Mouse (Mus musculus) G1E (cell line): Measurements from ENCODE around the gene Trappc10. TPM values are rescaled to one million over a fixed set of nuclear protein-coding genes. Genes with fewer than 3 reads are reported as not detected.

Source experiments
- ATAC-seq: 2 replicates; pipeline ENCODE4 v1.8.0; 2016; ENCODE audit warnings: mild to moderate bottlenecking; ENCODE audit not compliant: insufficient number of reproducible peaks, poor library complexity, low FRiP score, severe bottlenecking; ENCODE audit errors: extremely low read depth
- DNase-seq: peaks from one replicate; pipeline ENCODE4 v3.0.0; 2012; ENCODE audit warnings: low spot score
- H3K27me3 ChIP-seq: 2 replicates; pipeline ENCODE4 v1.6.1; 2012; ENCODE audit warnings: mild to moderate bottlenecking, low read length, inconsistent platforms; ENCODE audit not compliant: insufficient read depth
- H3K36me3 ChIP-seq: replicated peaks from 2 replicates; pipeline ENCODE3; 2012; ENCODE audit warnings: mild to moderate bottlenecking, inconsistent platforms
- H3K4me1 ChIP-seq: 2 replicates; pipeline ENCODE4 v1.6.1; 2012; ENCODE audit warnings: low read depth, low read length, inconsistent platforms, mixed read lengths; ENCODE audit not compliant: insufficient read depth
- H3K4me3 ChIP-seq: 2 replicates; pipeline ENCODE4 v1.5.1; 2012; ENCODE audit warnings: low read depth, mild to moderate bottlenecking, inconsistent platforms, low read length, moderate library complexity, mixed read lengths
- H3K9me3 ChIP-seq: replicated peaks from 2 replicates; pipeline ENCODE4 v1.6.1; 2012; ENCODE audit warnings: inconsistent platforms
- CTCF ChIP-seq: IDR thresholded peaks from 2 replicates; pipeline ENCODE4 v1.5.1; 2012; ENCODE audit warnings: low read depth, low read length, inconsistent platforms, mixed read lengths
- GATA1 ChIP-seq: IDR thresholded peaks from 2 replicates; pipeline ENCODE4 v1.6.1; 2012; ENCODE audit warnings: borderline replicate concordance, low read length, inconsistent platforms, mixed read lengths
- GATA2 ChIP-seq: IDR thresholded peaks from 2 replicates; pipeline ENCODE4 v1.6.1; 2012; ENCODE audit warnings: low read depth, low read length, inconsistent platforms, borderline replicate concordance
- POLR2AphosphoS5 ChIP-seq: IDR thresholded peaks from 2 replicates; pipeline ENCODE4 v1.6.1; 2012; ENCODE audit warnings: low read depth, low read length, inconsistent platforms; ENCODE audit not compliant: insufficient replicate concordance
- TAL1 ChIP-seq: conservative IDR thresholded peaks from 2 replicates; pipeline ENCODE4 v1.6.1; 2012; ENCODE audit warnings: low read depth, low read length, inconsistent platforms, mixed read lengths
- polyA plus RNA-seq: library from polyadenylated mRNA; stranded (reverse); fragments of >175 nt; gene quantifications from 2 replicates; pipeline ENCODE4 v1.2.3, GENCODE M21; 2012
- total RNA-seq, 2 experiments: library from RNA; stranded (forward) in 1 of 2; stranded (reverse) in 1 of 2; fragments of 200-1000 nt in 1 of 2; fragments of >200 nt in 1 of 2; fragmentation: Nextera tagmentation in 1 of 2; gene quantifications; 2 replicates each; pipeline ENCODE4 v1.2.3; 2014 to 2017

Gene Trappc10
- total and polyA plus RNA-seq, 3 experiments: 30.2 to 93.6 (median 54.7) TPM

GRCm38 (mm10) chr10:78182321-78182720, 62.1 kb downstream of the Trappc10 start:
- no peak overlapping the region for H3K4me3 ChIP-seq
- no peaks in the 10 kb centered on the region for H3K9me3 ChIP-seq
- peaks cover 31% of the 10 kb centered on the region for H3K4me1 ChIP-seq
- peaks cover 77% of the 10 kb centered on the region for H3K36me3 ChIP-seq
- no peak for ATAC-seq
- H3K27me3 ChIP-seq: no peaks in the 10 kb centered on the region
- DNase-seq: no peak
- no peak for TF ChIP-seq GATA2
- TF ChIP-seq CTCF: no peak
- TF ChIP-seq POLR2AphosphoS5: no peak
- no peak for TF ChIP-seq TAL1
- no peak for TF ChIP-seq GATA1

GRCm38 (mm10) chr10:78174474-78174873, 70.0 kb downstream of the Trappc10 start:
- no peaks in the 10 kb centered on the region for H3K27me3 ChIP-seq
- no peak for ATAC-seq

GRCm38 (mm10) chr10:78171581-78171980, 72.9 kb downstream of the Trappc10 start:
- TF ChIP-seq TAL1: no peak
- TF ChIP-seq GATA2: no peak
- TF ChIP-seq POLR2AphosphoS5: no peak
- no peak for TF ChIP-seq CTCF
- TF ChIP-seq GATA1: no peak
- H3K27me3 ChIP-seq: no peaks in the 10 kb centered on the region
- DNase-seq: no peak
- H3K9me3 ChIP-seq: no peaks in the 10 kb centered on the region
- no peak for ATAC-seq
- peaks cover 49% of the 10 kb centered on the region for H3K4me1 ChIP-seq
- no peak overlapping the region for H3K4me3 ChIP-seq
- H3K36me3 ChIP-seq: peaks cover 89% of the 10 kb centered on the region

More at GRCm38 (mm10) chr10:78174474-78174873, 70.0 kb downstream of the Trappc10 start:
- Histone ChIP-seq H3K4me1 (peaks cover 28% of the 10 kb centered on the region), H3K4me3 (no peak overlapping the region), H3K36me3 (peaks cover 97% of the 10 kb centered on the region), H3K9me3 (no peaks in the 10 kb centered on the region)
- DNase-seq: no peak
- no peak for TF ChIP-seq TAL1
- TF ChIP-seq POLR2AphosphoS5: no peak

GRCm38 (mm10) chr10:78171057-78171456, 73.4 kb downstream of the Trappc10 start:
- no peak overlapping the region for H3K4me3 ChIP-seq
- no peak for TF ChIP-seq GATA1
- TF ChIP-seq POLR2AphosphoS5: no peak
- no peak for TF ChIP-seq TAL1
- no peak for TF ChIP-seq GATA2
- no peak for TF ChIP-seq CTCF
- H3K4me1 ChIP-seq: peaks cover 49% of the 10 kb centered on the region
- peaks cover 89% of the 10 kb centered on the region for H3K36me3 ChIP-seq
- DNase-seq: no peak
- no peaks in the 10 kb centered on the region for H3K9me3 ChIP-seq
- ATAC-seq: no peak
- H3K27me3 ChIP-seq: no peaks in the 10 kb centered on the region

- Histone ChIP-seq H3K9me3 (no peaks in the 10 kb centered on the region), H3K27me3 (no peaks in the 10 kb centered on the region), H3K4me1 (peaks cover 49% of the 10 kb centered on the region), H3K4me3 (peak overlapping the region; percentile 95; the same call in 1 of the 2 replicates), H3K36me3 (peaks cover 89% of the 10 kb centered on the region)
- ATAC-seq (no peak), DNase-seq (no peak)
- no peak for TF ChIP-seq POLR2AphosphoS5
Observed at GRCm38 (mm10) chr10:78170445-78170844, 74.0 kb downstream of the Trappc10 start.

- peaks cover 89% of the 10 kb centered on the region for H3K36me3 ChIP-seq
- H3K9me3 ChIP-seq: no peaks in the 10 kb centered on the region
- H3K4me1 ChIP-seq: peaks cover 48% of the 10 kb centered on the region
- no peaks in the 10 kb centered on the region for H3K27me3 ChIP-seq
- peak; percentile 98 for DNase-seq
- TF ChIP-seq GATA1 (no peak), TAL1 (no peak), GATA2 (no peak)
- peak within 1 kb of the TSS; percentile 95 for H3K4me3 ChIP-seq
- peak; percentile 93 for ATAC-seq
Observed at GRCm38 (mm10) chr10:78169281-78170042, 75.0 kb downstream of the Trappc10 start, which contains the start of gene D10Jhu81e. Gene D10Jhu81e, minus strand, starts transcription at chr10:78169782.

GRCm38 (mm10) chr10:78168792-78169191, 75.6 kb downstream of the Trappc10 start:
- Histone ChIP-seq H3K4me1 (peaks cover 48% of the 10 kb centered on the region), H3K36me3 (peaks cover 89% of the 10 kb centered on the region), H3K9me3 (no peaks in the 10 kb centered on the region), H3K4me3 (peak overlapping the region; percentile 95), H3K27me3 (no peaks in the 10 kb centered on the region)
- TF ChIP-seq GATA2 (no peak), CTCF (no peak), TAL1 (no peak), GATA1 (no peak)
- DNase-seq: no peak
- ATAC-seq: no peak
